Mouse (Mus musculus): Measurements from ENCODE around the gene Myod1. TPM values are rescaled to one million over a fixed set of nuclear protein-coding genes. Genes with fewer than 3 reads are reported as not detected.

The Myod1 gene
- polyA plus RNA-seq, 1 experiment from 2014 or later = 0.19 TPM

Other genes starting within 250 kb of the Myod1 start
- gene Abcc8, start 196.4 kb upstream of the Myod1 start, polyA plus RNA-seq (2015; fragmentation: Nextera tagmentation; extraction: Ambion mirVana) = 7.0 and 9.6 TPM in 2 replicates
- 1.6 and 2.3 TPM in 2 replicates for gene Ush1c, start 138.0 kb upstream of the Myod1 start, polyA plus RNA-seq (2015; fragmentation: Nextera tagmentation; extraction: Ambion mirVana)
- gene Otog, start 135.5 kb upstream of the Myod1 start, polyA plus RNA-seq (2015; fragmentation: Nextera tagmentation; extraction: Ambion mirVana) = 0.08 TPM in 1 of 2 replicates, not detected in the other
- gene Kcnc1, start 20.0 kb downstream of the Myod1 start, polyA plus RNA-seq (2015; fragmentation: Nextera tagmentation; extraction: Ambion mirVana) = 10.1 and 11.4 TPM in 2 replicates

Data from midbrain, embryonic 16.5 days (tissue).